Mouse (Mus musculus) macrophage (primary cell): ENCODE data around the gene Tenm4. TPM values are rescaled to one million over a fixed set of nuclear protein-coding genes. Genes with fewer than 3 reads are reported as not detected.
A peak's percentile ranks its signal among the peaks of the same experiment; 100 is the strongest.

Experiments used
- H3K27ac ChIP-seq: fragments of 350-480 bp; formaldehyde crosslinking; 2 replicates; pipeline ENCODE4 v1.9.0; 2021
- H3K36me3 ChIP-seq: fragments of 350-480 bp; formaldehyde crosslinking; 2 replicates; pipeline ENCODE4 v1.9.0; 2021; ENCODE audit errors: inconsistent target
- H3K4me3 ChIP-seq: fragments of 350-480 bp; formaldehyde crosslinking; 2 replicates; pipeline ENCODE4 v1.9.0; 2021; ENCODE audit errors: inconsistent target
- H3K79me2 ChIP-seq: fragments of 350-480 bp; formaldehyde crosslinking; 2 replicates; pipeline ENCODE4 v1.9.0; 2021; ENCODE audit errors: inconsistent target
- WGBS: methylation state at CpG from one replicate; pipeline ENCODE4 v1.1.7; 2026; ENCODE audit warnings: inconsistent platforms; ENCODE audit not compliant: missing documents; 5-methylcytosine and 5-hydroxymethylcytosine counted together
- polyA plus RNA-seq: library from polyadenylated mRNA; stranded (reverse); fragments of 250-400 nt; gene quantifications from 3 replicates; pipeline ENCODE4 v1.2.4, GENCODE M21; 2018; ENCODE audit warnings: inconsistent platforms

The Tenm4 gene
- polyA plus RNA-seq, 1 experiment from 2014 or later = 1.3 TPM

DNA sequence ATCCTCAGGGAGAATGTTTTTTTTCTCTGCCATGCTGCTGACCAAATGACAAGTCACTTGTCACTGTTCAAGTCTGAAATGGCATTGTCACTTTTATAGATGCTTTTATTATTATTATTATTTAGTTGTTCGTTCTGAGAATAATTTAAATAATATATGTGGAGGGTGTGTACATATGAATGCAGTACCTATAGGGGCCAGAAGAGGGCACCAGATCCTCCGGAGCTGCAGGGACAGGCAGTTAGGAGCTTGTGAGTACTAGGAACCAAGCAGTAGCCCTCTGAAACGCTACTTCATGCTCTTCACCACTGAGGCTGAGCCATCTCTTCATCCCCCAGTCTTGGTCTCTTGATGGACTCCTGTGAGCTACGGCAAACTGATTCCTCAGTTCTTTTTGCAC, 598.7 kb downstream of the Tenm4 start:
- Histone ChIP-seq H3K27ac (no peak overlapping the region), H3K36me3 (no peaks in the 10 kb centered on the region), H3K4me3 (no peak overlapping the region), H3K79me2 (no peaks in the 10 kb centered on the region)
- WGBS = 75% methylated on average over 4 of the region's 4 CpGs

- no peak overlapping the region for H3K27ac ChIP-seq
- WGBS = 96% methylated on average over 4 of the region's 4 CpGs
- H3K79me2 ChIP-seq = no peaks in the 10 kb centered on the region
- H3K4me3 ChIP-seq = no peak overlapping the region
- no peaks in the 10 kb centered on the region for H3K36me3 ChIP-seq
Observed at GRCm38 (mm10) chr7:96772966-96773365, 601.9 kb downstream of the Tenm4 start.

DNA sequence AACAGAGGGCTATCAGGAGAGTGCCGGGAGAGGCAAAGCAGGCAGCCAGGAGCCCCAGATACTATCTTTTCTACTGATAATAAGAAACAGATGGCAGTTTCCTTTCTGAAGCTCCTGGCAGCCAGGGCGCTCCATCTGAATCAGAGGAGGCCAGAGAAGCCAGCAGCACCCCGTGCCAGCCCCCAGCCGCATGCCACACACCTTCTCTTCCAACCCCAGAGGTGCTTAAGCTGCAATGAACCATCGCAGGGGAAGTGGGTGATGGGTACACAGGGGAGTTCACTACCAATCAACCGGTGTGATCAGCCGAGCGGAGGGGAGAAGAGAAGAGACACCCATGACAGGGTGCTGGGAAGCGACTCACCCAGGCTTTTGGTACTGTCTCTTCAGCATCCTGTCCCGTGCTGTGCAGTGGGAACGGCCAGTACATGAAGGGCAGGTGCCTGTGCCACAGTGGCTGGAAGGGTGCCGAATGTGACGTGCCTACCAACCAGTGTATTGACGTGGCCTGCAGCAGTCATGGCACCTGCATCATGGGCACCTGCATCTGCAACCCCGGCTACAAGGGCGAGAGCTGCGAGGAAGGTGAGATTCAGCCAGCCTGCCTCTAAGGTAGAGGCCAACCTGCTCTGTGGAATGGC, 602.7 kb downstream of the Tenm4 start:
- H3K36me3 ChIP-seq = no peaks in the 10 kb centered on the region
- no peaks in the 10 kb centered on the region for H3K79me2 ChIP-seq
- H3K4me3 ChIP-seq = no peak overlapping the region
- H3K27ac ChIP-seq = no peak overlapping the region
- 96% methylated on average over 17 of the region's 17 CpGs for WGBS

DNA sequence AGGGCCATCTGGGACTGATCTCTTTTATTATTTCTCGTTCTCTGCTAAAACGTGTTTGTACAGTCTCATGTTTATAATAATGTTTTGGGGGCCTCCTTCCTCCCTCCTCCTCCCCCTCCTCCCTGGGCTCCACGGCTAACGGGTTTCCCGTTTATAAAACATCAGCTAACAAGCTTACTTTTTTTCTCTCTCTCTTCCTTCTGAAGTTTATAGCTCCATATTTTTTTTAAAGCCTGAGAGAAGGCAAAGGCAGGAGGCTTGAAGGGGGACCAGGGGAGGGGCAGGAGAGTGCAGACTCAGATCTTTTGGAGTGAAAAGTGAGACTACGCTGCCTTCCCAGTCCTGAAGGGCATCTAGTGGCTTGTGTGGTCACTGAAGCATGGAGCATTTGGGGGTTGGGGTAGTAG, 604.0 kb downstream of the Tenm4 start:
- Histone ChIP-seq H3K79me2 (no peaks in the 10 kb centered on the region), H3K36me3 (no peaks in the 10 kb centered on the region), H3K27ac (no peak overlapping the region), H3K4me3 (no peak overlapping the region)
- WGBS = 37% methylated on average over 5 of the region's 6 CpGs

DNA sequence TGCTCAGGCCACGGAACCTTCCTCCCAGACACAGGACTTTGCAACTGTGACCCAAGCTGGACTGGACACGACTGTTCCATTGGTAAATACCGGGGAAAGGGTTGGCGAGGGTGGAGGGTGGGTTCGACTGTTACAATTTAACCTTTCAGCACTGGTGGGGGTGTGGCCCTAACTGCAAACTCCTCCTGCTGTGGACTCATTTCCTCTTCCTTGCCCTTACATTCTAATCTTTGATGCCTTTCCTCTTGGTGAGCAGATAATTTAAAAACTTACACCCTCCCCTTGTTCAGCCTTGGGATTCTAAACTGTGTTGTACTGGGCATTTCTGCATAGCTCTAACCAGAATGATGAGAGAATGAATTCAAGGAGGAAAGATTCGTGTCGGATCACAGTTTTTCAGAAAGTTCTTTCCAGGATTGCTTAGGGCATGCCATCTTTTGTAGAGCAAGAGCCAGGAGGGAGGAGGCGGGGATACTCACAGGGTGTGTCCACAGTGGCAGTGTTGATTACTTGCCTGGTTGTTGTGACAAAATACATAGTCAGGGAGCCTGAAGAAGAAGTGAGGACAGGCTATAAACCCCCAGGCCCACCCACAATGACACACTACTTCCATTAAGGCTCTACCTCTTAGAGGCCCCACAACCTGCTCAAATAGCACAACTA, 607.0 kb downstream of the Tenm4 start:
- Histone ChIP-seq H3K27ac (no peak overlapping the region), H3K79me2 (no peaks in the 10 kb centered on the region), H3K36me3 (no peaks in the 10 kb centered on the region), H3K4me3 (no peak overlapping the region)
- WGBS = 91% methylated on average over 8 of the region's 8 CpGs

DNA sequence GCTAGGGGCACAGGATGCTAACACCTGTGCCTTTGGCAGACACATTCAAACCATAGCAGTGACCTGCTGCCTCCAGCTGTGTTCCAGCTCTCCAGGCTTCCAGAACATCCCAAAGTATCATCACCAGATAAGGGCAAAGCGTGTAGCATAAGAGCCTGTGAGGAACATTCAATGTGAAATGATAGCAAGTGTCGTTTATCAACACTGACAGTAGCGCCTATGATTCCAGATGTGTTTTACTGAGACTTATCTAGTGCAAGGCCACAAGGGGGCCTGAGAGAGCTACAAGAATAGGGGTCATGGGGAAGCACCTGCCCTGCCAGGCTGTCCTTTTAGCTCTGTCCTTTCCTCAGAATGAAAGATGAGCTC, 607.5 kb downstream of the Tenm4 start:
- Histone ChIP-seq H3K4me3 (no peak overlapping the region), H3K36me3 (no peaks in the 10 kb centered on the region), H3K79me2 (no peaks in the 10 kb centered on the region), H3K27ac (no peak overlapping the region)
- 55% methylated on average over 3 of the region's 3 CpGs for WGBS

GRCm38 (mm10) chr7:96780556-96780955, 609.5 kb downstream of the Tenm4 start:
- Histone ChIP-seq H3K36me3 (no peaks in the 10 kb centered on the region), H3K27ac (0 out of 2 replicates have a peak overlapping the region, but pooled peaks have one; percentile 19), H3K79me2 (no peaks in the 10 kb centered on the region), H3K4me3 (no peak overlapping the region)
- 100% methylated on average over 1 of the region's 1 CpGs for WGBS

DNA sequence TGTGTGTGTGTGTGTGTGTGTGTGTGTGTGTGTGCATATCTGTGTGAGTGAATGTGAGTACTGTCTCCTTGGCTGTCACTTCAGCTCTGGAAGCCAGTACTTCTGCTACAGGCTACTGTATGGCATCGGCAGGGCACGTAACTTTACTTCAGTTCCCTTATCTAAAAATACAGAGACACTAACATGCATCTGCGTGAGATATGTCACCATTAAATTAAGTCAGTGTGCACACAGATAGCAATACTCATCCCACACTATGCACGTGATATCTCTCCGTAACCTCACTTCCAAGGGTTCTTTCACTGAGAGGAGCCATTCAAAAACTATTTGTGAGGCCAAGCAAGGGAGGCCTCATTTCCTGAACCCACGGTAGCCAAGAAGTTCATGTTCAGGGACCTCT, 610.0 kb downstream of the Tenm4 start:
- Histone ChIP-seq H3K79me2 (no peaks in the 10 kb centered on the region), H3K36me3 (no peaks in the 10 kb centered on the region), H3K4me3 (no peak overlapping the region), H3K27ac (peak overlapping the region; percentile 19; the same call in 1 of the 2 replicates)
- WGBS = 73% methylated on average over 6 of the region's 6 CpGs

- H3K27ac ChIP-seq = no peak overlapping the region
- H3K36me3 ChIP-seq = no peaks in the 10 kb centered on the region
- WGBS = 95% methylated on average over 4 of the region's 4 CpGs
- no peak overlapping the region for H3K4me3 ChIP-seq
- H3K79me2 ChIP-seq = no peaks in the 10 kb centered on the region
Observed at GRCm38 (mm10) chr7:96782686-96783085, 611.6 kb downstream of the Tenm4 start.

- Histone ChIP-seq H3K36me3 (no peaks in the 10 kb centered on the region), H3K79me2 (no peaks in the 10 kb centered on the region), H3K27ac (no peak overlapping the region), H3K4me3 (no peak overlapping the region)
- WGBS = 99% methylated on average over 9 of the region's 9 CpGs
Observed at GRCm38 (mm10) chr7:96785808-96786207, 614.8 kb downstream of the Tenm4 start.

GRCm38 (mm10) chr7:96786262-96787044, 615.4 kb downstream of the Tenm4 start:
- WGBS = 99% methylated on average over 5 of the region's 5 CpGs
- Histone ChIP-seq H3K27ac (no peak overlapping the region), H3K36me3 (no peaks in the 10 kb centered on the region), H3K79me2 (no peaks in the 10 kb centered on the region), H3K4me3 (no peak overlapping the region)

DNA sequence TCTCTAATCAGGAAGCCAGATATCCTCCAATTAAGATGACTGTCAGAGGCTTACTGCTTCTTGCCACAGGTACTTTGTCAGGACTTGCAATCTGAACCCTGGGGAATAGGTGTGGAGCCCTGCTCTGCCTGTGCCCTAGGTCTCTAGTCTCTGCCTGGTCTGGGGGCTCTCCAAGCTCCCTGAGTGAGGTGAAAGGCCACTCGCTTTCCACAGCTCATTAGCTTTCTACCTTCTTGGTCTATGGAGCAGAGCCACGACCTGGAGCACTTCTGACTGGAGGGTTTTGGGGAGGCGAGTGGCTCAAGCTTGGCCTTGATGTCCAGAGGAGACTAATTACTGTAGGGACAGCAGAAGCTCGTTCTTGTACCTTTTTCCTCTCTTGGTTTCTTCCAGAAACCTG, 617.1 kb downstream of the Tenm4 start:
- Histone ChIP-seq H3K4me3 (no peak overlapping the region), H3K79me2 (no peaks in the 10 kb centered on the region), H3K36me3 (no peaks in the 10 kb centered on the region), H3K27ac (no peak overlapping the region)
- 97% methylated on average over 4 of the region's 4 CpGs for WGBS

DNA sequence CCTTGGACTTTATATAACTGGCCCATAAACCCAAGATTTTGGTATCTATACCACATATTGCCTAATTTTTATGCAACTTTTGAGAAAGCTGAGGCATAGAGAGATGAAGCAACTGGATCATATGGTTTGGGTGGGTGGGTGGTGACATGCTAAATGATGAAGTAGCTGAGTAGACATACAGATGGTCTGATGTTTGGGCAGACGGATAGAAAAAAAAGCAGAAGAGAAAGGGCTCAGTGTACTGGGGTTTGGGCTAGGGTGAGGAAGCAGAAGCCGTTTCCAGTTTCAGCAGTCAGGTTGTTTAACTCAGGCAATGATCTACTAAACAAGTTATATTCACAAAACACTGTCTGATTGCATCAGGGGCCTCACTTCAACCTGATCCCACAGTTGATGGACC, 619.3 kb downstream of the Tenm4 start:
- H3K79me2 ChIP-seq = no peaks in the 10 kb centered on the region
- WGBS = 0% methylated on average over 2 of the region's 2 CpGs
- H3K36me3 ChIP-seq = no peaks in the 10 kb centered on the region
- peak overlapping the region; percentile 86 for H3K27ac ChIP-seq
- no peak overlapping the region for H3K4me3 ChIP-seq

- Histone ChIP-seq H3K4me3 (no peak overlapping the region), H3K27ac (no peak overlapping the region), H3K36me3 (no peaks in the 10 kb centered on the region), H3K79me2 (no peaks in the 10 kb centered on the region)
- 92% methylated on average over 8 of the region's 8 CpGs for WGBS
Observed at GRCm38 (mm10) chr7:96792456-96793229, 621.6 kb downstream of the Tenm4 start.
